Mouse (Mus musculus) left cerebral cortex, postnatal 4 days (tissue): ENCODE data around the gene Calm5. TPM values are rescaled to one million over a fixed set of nuclear protein-coding genes. Genes with fewer than 3 reads are reported as not detected.
"Not testable (repeated sequence)": the region's sequence is repeated elsewhere in the genome, so short reads cannot be mapped to it uniquely, and the experiment has no call there.

Experiments
- DNase-seq: peaks from one replicate; pipeline ENCODE4 v3.0.0-alpha.2; 2022
- intact Hi-C: fragments of 180-260 bp; cut with DNase I; formaldehyde crosslinking; loops from one replicate; pipeline ENCODE4 v1.15.1; 2025
- total RNA-seq, 2 experiments: library from RNA; stranded (reverse); gene quantifications; 2 replicates each; pipeline ENCODE4 v1.2.3; 2021

The Calm5 gene
- not detected for total RNA-seq

GRCm38 (mm10) chr13:3853648-3854333 lies at the start of gene Calm5:
TSS of gene Calm5 (plus strand) at chr13:3854173.
- DNase-seq, intact Hi-C loops: not testable (repeated sequence)

GRCm38 (mm10) chr13:3804186-3804585 lies 49.8 kb upstream of the Calm5 start, which contains the start of gene Calml3:
TSS of gene Calml3 (minus strand) at chr13:3804316.
- intact Hi-C loops, result no loop called here
- no peak for DNase-seq

GRCm38 (mm10) chr13:3805132-3805531 lies 48.8 kb upstream of the Calm5 start:
- peak; percentile 2 for DNase-seq
- intact Hi-C loops, result no loop called here

DNA sequence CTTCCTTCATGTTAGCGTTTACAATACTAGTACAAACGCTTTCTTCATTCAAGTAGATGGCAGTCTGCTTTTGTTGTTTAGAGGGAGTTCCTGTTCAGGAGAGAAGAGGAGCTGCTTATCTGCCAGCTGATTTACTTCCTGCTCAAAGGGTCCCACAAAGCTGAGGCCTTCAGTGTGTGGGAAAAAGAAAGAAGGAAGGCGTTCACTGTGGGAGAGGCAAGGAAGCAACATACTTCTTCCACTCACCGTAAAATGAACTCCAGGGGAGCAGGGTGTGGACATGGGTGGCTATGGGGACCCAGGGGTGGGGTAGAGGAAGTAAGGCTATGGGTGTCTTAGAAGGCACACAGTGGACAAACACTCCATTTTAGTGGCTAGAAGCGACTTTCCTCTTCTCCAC lies 48.3 kb upstream of the Calm5 start:
- intact Hi-C loops, result no loop called here
- DNase-seq, result no peak

DNA sequence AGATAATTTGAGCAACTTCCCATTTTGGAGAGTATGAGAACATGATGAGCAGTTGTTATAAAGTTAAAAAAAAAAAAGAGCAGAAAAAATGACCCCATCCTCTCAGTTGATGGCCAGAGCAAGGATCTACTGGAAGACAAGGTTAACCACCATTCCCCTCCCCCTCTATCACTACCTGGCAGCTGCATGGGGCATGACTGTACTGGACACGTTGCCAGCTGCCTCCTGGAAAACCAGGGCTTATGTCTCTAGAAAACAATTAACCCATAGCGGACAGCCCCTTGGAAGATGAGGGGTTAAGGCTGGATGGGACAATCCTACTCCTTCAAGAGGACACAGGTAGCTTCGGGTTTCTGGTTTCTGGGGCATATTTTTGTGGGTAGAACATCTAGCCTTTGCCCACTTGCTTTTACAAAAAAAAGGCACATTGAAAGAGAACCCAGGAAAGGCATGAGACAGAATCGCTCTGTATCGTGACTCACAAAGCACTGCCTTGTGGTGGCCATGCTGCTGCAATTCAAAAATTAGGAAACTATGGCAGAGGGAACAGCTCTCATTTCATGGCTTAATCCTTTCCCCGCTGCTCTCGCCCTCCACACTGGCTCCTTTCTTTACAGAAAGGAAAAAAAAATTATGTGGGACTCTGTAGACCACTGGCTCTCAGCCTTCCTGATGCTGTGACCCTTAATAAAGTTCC lies 46.7 kb upstream of the Calm5 start:
- intact Hi-C loops, result no loop called here
- no peak for DNase-seq

GRCm38 (mm10) chr13:3818012-3818739 lies 35.8 kb upstream of the Calm5 start:
- intact Hi-C loops, result no loop called here
- no peak for DNase-seq

- intact Hi-C loops, result no loop called here
- no peak for DNase-seq
Measured at GRCm38 (mm10) chr13:3818740-3819076, 35.3 kb upstream of the Calm5 start.

DNA sequence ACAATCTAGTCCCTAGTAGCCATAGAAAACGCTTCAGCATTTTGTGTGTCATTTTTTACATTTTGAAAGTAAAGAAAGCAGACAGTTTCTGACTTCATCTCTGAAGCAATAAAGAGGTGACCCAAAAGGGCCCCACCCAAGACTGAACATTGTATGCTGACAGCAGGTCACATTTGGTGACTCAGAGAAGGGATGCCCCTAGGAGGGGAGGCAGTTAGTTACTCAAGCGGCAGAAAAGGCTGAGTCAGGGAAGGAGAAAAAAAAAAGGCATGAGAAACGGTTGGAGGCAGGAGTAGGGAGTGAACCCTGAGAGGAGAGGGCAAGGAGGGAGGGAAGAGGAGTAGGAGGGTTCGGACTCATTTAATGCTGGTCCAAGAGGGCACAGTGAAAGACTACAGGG lies 31.9 kb upstream of the Calm5 start:
- intact Hi-C loops, result no loop called here
- no peak for DNase-seq

DNA sequence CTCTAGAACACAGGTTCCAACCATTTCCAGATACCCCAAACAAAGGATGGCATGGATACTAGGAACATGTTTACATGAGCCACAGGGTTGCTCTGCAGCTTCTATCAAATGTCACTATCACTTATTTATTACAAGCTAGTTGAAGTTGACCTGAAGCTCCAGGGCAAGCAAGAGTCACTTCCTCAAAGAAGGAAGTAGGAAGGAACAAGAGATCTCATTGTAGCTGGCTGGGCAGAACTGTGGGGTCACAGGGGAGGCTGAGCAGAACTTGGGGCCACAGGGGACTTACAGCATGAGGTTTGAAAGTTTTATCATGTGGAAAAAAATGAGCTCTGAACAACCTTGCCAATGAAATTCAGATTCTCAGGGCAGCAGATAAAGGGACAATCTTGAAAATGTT lies 28.2 kb upstream of the Calm5 start:
- DNase-seq, result no peak
- intact Hi-C loops, result no loop called here

- intact Hi-C loops, result no loop called here
- no peak for DNase-seq
Measured at GRCm38 (mm10) chr13:3831546-3831945, 22.4 kb upstream of the Calm5 start.

- intact Hi-C loops, result no loop called here
Measured at GRCm38 (mm10) chr13:3831994-3832393, 22.0 kb upstream of the Calm5 start.

GRCm38 (mm10) chr13:3832450-3832849 lies 21.5 kb upstream of the Calm5 start:
- intact Hi-C loops, result no loop called here
- no peak for DNase-seq

More at GRCm38 (mm10) chr13:3831994-3832393, 22.0 kb upstream of the Calm5 start:
- DNase-seq, result no peak

GRCm38 (mm10) chr13:3833644-3834043 lies 20.3 kb upstream of the Calm5 start:
- intact Hi-C loops, DNase-seq: not testable (repeated sequence)

- intact Hi-C loops, DNase-seq: not testable (repeated sequence)
Measured at GRCm38 (mm10) chr13:3837312-3837807, 16.6 kb upstream of the Calm5 start, which contains the start of gene Calm4. TSS of gene Calm4 (plus strand) at chr13:3837757.

DNA sequence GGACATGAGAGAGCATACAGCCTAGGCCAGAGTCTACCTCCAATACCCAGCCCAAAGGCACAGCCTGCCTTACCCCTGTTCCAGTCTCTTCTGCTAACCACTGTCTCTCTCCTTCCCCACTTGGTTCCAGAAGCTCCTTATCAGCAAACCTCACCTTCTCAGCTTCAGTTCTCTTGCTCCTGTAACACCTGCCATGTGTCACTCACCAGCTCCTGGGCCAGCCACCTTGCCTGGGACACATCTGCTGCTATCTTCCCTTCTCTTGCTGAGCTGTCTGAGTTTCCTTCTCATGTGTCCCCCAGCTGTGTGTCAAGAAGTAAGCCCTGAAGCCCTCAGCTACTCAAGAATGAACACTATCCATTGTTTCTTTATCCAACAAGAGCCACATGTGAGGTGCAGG lies 13.3 kb upstream of the Calm5 start:
- intact Hi-C loops, DNase-seq: not testable (repeated sequence)

GRCm38 (mm10) chr13:3850330-3850729 lies 3.6 kb upstream of the Calm5 start:
- no peak for DNase-seq
- intact Hi-C loops, result no loop called here

DNA sequence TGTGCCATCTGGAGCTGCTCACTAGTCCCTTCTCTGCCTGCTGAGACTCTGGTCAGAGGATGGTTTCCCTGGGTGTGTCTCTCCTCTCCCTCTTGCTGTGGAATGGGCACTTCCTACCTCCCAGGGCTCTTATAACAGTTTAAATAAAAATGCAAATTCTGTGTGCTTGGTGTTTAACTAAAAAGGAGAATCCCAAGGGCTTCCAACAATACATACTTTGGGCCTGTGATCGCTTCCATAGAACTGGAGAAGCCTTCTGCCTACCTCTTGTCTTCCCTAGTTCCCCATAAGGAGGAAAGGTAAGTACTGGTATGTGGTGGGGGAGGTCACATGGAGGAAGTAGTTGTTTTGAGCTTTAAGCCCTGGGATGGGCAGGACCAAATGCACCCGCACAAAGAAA lies 883 bp downstream of the Calm5 start:
- DNase-seq, result no peak
- intact Hi-C loops, result no loop called here

DNA sequence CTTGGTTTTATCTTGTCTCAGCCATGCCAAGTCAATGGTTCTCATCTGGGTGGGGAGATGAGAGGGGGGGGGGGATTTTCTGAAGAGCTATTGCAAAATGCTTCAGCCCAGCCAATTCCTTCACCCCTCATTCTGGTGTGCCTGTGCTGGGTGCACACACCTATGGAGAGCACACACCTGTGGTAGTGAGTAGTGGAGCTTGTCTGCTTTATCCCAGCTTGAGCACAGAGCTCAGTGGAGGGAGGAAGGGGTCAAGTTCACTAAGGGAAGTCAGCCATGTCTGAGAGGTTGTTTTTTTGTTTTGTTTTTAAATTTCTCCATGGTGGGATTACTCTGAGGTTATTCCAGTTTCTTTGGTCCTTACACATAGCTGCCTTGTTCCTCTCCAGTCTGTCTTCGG lies 2.3 kb downstream of the Calm5 start:
- intact Hi-C loops, result no loop called here
- DNase-seq, result no peak

DNA sequence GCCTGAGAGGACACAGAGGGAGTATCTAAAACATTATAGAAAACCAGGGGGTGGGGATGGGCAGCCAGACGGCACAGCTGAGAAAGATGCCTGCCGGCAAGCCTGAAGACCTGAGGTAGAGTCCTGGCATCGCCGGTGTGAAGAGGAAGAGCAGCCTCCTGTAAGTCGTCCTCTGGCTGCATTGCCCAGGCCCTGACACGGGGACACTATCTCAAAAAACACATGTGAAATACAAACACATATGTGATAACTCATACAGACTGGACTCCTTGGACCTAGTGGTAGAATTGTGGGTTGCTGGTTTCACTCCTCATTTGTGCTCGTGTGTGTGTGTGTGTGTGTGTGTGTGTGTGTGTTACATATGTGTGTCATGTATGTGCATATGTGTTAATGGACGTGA lies 7.3 kb downstream of the Calm5 start:
- no peak for DNase-seq
- intact Hi-C loops, result no loop called here

- intact Hi-C loops, result no loop called here
Measured at GRCm38 (mm10) chr13:3862325-3862724, 8.4 kb downstream of the Calm5 start.

DNA sequence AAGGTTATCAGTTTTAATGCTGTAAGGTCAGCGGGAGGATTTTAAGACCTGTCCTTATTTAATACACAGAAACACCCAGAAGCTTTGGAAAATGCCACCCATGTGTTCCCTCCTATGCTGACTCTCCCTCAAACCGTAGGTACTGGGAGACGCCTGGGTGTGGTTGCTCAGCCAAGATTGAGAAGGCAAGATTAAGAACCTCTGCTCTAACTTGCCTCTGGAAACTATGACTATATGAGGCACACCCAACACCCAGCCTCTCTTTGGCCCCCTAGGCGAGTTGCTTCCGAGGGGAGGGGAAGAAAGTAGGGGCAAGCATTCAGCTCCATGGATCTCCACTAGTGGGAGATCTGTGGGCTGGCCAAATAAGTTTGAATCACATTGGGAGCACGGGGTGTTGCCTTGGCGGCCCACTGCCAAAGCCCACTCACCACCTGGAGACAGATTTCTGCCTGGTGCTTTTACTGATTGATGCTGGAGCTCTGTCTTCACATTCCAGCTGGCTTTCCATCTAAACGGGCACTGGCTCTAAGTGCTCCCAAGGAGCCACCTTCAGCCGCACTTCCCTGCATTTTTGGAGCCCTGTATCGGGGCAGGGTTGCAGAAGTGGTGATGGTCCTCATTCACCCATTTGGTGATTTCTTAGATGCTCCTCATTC lies 9.1 kb downstream of the Calm5 start:
- intact Hi-C loops, result no loop called here
- DNase-seq, result no peak

More at GRCm38 (mm10) chr13:3862325-3862724, 8.4 kb downstream of the Calm5 start:
- DNase-seq, result no peak
